Mouse (Mus musculus) small intestine, adult 2 months (tissue): Measurements from ENCODE around the gene Ralgps2. TPM values are rescaled to one million over a fixed set of nuclear protein-coding genes. Genes with fewer than 3 reads are reported as not detected.

Experiments used
- H3K27ac ChIP-seq: fragments of 200-500 bp; 2 replicates; pipeline ENCODE4 v1.5.1; 2012; ENCODE audit warnings: low read depth, low read length, control low read depth, inconsistent platforms; ENCODE audit not compliant: insufficient read depth
- H3K27me3 ChIP-seq: fragments of 200-500 bp; 2 replicates; pipeline ENCODE4 v1.6.1; 2012; ENCODE audit warnings: mild to moderate bottlenecking, moderate library complexity, low read length, inconsistent platforms; ENCODE audit not compliant: control insufficient read depth, insufficient read depth
- H3K36me3 ChIP-seq: fragments of 200-500 bp; 2 replicates; pipeline ENCODE4 v1.6.1; 2012; ENCODE audit warnings: mild to moderate bottlenecking, low read length, control low read depth, inconsistent platforms; ENCODE audit not compliant: control insufficient read depth, insufficient read depth
- H3K4me1 ChIP-seq: fragments of 200-500 bp; 2 replicates; pipeline ENCODE4 v1.6.1; 2012; ENCODE audit warnings: low read length, inconsistent platforms, mixed read lengths; ENCODE audit not compliant: control insufficient read depth, insufficient read depth, insufficient read length
- H3K4me3 ChIP-seq: fragments of 200-500 bp; 2 replicates; pipeline ENCODE4 v1.5.1; 2012; ENCODE audit warnings: low read depth, mild to moderate bottlenecking, control low read depth, inconsistent platforms, low read length, moderate library complexity
- CTCF ChIP-seq: fragments of 200-500 bp; IDR thresholded peaks from 2 replicates; pipeline ENCODE4 v1.5.1; 2012; ENCODE audit warnings: low read depth, mild to moderate bottlenecking, control low read depth, inconsistent platforms, low read length, moderate library complexity, mixed read lengths; ENCODE audit not compliant: insufficient replicate concordance, insufficient read length; ENCODE audit errors: extremely low read depth
- POLR2A ChIP-seq: fragments of 200-500 bp; IDR thresholded peaks from 2 replicates; pipeline ENCODE4 v1.6.1; 2012; ENCODE audit warnings: low read depth, mild to moderate bottlenecking, control low read depth, inconsistent platforms, low read length, moderate library complexity
- WGBS: fragments of 180-500 bp; shearing (Covaris S2); methylation state at CpG from one replicate; pipeline ENCODE4 v1.1.7; 2018; 5-methylcytosine and 5-hydroxymethylcytosine counted together
- polyA plus RNA-seq: library from polyadenylated mRNA; depleted of rRNA; stranded (reverse); fragments of >200 nt; gene quantifications from 2 replicates; pipeline ENCODE4 v1.2.3, GENCODE M21; 2012; rRNA removed

Ralgps2 gene
- polyA plus RNA-seq, 1 experiment: 21.6 TPM

DNA sequence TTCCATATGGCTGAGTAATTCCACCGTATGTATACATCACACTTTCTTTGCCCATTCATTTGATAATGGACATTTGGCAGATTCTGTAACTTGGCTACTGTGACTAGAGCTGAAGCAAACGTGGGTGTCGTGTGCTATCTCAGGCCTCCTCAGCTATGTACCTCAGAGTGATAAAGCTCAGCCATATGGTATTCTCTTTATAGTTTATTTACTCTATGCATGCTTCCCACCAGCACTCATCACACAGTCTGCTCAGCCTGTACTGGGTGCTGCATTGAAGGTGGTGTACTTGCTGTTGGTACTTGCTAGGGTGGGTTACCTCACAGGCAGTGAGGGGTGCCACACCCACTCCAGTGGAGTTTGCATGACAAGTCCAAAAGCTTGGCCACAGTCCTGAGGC lies 174.1 kb downstream of the Ralgps2 start:
- WGBS: 82% methylated on average over 3 of the region's 3 CpGs
- H3K27ac ChIP-seq: no peak overlapping the region
- H3K27me3 ChIP-seq: no peaks in the 10 kb centered on the region
- no peaks in the 10 kb centered on the region for H3K4me1 ChIP-seq
- no peak for TF ChIP-seq CTCF
- TF ChIP-seq POLR2A: no peak
- H3K4me3 ChIP-seq: no peak overlapping the region
- no peaks in the 10 kb centered on the region for H3K36me3 ChIP-seq

DNA sequence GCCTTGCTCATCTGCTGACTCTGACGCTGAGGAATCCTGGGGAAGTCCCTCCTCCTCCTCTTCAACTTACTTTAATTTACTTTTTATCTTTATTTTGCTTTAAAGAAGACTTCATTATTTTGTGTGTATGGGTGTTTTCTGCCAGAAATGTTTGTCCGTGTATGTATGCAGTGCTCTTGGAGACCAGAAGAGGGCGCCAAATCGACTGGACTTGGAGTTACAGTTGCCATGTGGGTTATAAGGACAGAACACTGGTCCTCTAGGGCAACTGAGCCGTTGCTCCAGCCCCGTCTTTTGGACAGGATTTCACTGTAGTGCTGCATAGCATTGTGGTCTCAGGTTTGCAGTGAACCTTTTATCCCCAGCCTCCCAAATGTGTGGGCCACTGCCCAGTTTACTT lies 174.8 kb downstream of the Ralgps2 start:
- Histone ChIP-seq H3K4me3 (no peak overlapping the region), H3K27ac (no peak overlapping the region), H3K36me3 (no peaks in the 10 kb centered on the region), H3K4me1 (no peaks in the 10 kb centered on the region), H3K27me3 (no peaks in the 10 kb centered on the region)
- WGBS: 77% methylated on average over 6 of the region's 6 CpGs
- TF ChIP-seq CTCF (no peak), POLR2A (no peak)

DNA sequence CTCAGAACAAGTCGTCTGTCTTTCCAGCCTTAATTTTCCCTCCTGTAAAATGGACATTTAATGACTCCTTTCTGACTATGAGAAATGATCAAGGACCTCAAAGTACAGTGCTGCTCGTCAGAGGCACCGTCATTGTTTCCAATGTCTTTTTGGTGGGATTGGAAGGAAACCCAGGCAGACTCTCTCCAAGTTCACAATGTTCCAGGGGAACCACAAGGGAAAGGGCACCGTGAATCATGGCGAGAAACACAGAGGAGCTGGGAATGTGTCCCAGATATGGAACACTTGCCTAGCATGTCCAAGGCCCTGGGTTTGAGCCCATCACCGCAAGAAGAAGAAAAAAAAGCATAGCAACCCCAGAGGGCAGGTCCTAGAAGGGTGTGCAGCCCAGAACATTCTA lies 176.1 kb downstream of the Ralgps2 start:
- no peak overlapping the region for H3K4me3 ChIP-seq
- H3K27ac ChIP-seq: no peak overlapping the region
- TF ChIP-seq POLR2A (no peak), CTCF (no peak)
- no peaks in the 10 kb centered on the region for H3K27me3 ChIP-seq
- 89% methylated on average over 6 of the region's 6 CpGs for WGBS
- H3K36me3 ChIP-seq: no peaks in the 10 kb centered on the region
- H3K4me1 ChIP-seq: no peaks in the 10 kb centered on the region

DNA sequence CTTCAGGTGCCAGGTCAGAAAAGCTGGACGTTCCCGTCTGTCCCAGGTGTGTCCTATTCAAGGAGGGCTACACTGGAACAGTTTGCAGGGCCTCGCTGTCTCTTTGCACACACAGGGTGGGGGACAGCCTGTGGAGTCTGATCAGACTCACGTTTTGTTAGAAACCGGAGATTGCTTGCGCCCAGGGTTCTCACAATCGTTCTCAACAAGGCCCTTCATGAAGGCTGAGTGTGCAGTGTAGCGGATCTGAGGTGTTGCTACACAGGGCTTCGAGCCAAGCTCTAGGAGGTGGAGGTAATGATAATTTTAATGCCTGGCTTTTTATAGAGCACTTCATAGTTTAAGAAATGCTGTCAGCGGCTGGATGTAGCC lies 178.0 kb downstream of the Ralgps2 start:
- H3K4me1 ChIP-seq: no peaks in the 10 kb centered on the region
- 79% methylated on average over 10 of the region's 10 CpGs for WGBS

DNA sequence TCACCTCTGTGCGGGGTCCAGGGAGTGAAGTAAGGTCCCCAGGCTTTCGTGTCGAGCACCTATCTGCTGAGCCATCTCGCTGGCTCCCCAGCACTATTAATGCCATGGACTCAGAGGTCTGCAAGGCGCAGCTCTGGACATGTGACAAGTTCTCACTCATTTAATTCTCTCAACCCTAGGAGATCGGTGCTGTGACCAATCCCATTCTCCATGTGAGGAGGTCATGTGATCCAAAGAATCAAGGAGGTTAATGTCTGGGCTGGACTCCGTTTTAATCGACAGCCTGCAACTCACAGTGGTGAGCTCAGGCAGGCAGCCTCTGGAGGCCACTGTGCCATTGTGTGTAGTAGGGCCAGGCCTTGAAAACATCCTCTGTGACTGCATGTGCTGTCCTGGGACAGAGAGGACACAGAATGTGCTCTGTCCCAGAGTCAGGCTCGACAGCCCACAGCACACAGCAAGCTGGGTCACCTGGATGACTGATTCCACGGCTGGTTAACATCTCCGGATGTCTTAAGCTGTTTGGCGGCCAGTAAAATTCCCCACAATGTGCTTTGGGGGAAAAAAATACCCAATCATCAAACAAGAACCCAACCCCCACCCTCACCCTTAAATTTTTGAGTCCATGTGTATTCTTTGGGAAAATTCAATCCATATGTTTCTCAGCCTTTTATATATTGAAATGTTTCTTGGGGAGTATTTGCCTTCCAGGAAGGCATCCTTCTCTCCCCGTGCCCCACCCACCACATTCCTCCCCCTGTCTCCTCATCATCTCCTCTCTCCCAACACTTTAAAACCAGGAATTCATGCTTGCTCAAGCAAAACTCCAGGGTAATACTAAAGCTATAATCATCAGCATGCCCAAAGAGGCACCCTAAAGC lies 178.6 kb downstream of the Ralgps2 start:
- 80% methylated on average over 13 of the region's 13 CpGs for WGBS
- no peak overlapping the region for H3K4me3 ChIP-seq
- H3K4me1 ChIP-seq: no peaks in the 10 kb centered on the region
- H3K27me3 ChIP-seq: no peaks in the 10 kb centered on the region
- TF ChIP-seq CTCF: no peak
- TF ChIP-seq POLR2A: no peak
- H3K27ac ChIP-seq: no peak overlapping the region
- no peaks in the 10 kb centered on the region for H3K36me3 ChIP-seq

More for the DNA sequence above, 178.0 kb downstream of the Ralgps2 start:
- H3K27me3 ChIP-seq: no peaks in the 10 kb centered on the region
- TF ChIP-seq CTCF (no peak), POLR2A (no peak)
- no peaks in the 10 kb centered on the region for H3K36me3 ChIP-seq
- H3K27ac ChIP-seq: no peak overlapping the region
- no peak overlapping the region for H3K4me3 ChIP-seq

DNA sequence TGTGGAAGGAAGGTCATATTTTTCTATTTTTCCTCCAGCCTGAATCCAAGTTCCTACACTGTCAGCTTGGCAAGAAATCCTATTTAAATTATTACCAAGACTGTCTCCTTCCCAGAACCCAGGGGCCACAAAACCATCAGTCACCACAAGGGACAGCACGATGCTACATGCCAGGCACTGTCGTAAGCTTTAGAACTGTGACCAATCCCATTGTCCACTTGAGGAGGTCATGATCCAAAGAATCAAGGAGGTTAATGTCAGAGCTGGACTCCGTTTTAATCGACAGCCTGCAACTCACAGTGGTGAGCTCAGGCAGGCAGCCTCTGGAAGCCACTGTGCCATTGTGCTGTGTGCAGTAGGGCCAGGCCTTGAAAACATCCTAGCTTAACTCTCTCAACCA lies 181.1 kb downstream of the Ralgps2 start:
- H3K4me1 ChIP-seq: no peaks in the 10 kb centered on the region
- no peak for TF ChIP-seq CTCF
- TF ChIP-seq POLR2A: no peak
- no peak overlapping the region for H3K27ac ChIP-seq
- no peaks in the 10 kb centered on the region for H3K36me3 ChIP-seq
- no peaks in the 10 kb centered on the region for H3K27me3 ChIP-seq
- H3K4me3 ChIP-seq: no peak overlapping the region
- WGBS: 87% methylated on average over 4 of the region's 4 CpGs

DNA sequence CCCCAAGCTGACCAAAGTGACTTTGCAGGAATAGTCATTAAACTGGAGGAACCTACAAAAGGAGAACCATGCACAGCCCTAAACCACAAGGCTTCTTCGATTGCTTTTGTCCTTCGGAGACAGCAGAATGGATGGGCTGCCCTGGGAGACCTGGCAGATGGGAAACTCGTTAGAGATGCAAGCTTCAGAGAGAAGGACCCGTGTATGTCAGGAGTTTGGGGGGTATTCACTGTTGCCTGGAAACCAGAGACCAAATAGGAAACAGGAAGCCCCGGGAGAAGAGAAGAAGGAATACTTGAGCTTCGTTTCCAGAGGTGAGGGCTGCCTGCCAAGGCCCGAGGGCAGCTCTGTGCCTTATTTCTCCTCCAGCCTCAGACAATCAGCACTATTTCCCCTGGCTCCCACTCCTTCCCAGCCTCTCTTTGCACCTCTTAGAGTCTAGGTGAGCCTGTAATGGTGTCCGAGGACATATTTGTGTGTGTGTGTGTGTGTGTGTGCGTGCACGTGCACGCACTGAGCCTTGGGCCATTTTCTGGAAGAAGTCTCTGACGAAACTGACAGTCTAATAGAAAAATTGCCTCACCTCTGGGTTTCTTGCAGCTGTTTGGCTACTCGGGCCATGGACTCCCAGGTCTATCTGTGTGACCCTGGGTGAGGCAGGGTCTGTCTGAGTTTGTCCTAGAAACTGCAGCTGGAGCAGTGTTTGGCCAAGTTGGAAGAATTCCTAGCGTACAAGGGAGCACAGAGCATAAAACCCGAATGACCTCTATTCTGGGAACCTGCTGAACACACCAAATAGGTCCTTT lies 184.6 kb downstream of the Ralgps2 start:
- H3K27ac ChIP-seq: no peak overlapping the region

More for the DNA sequence above, 184.6 kb downstream of the Ralgps2 start:
- TF ChIP-seq CTCF: no peak
- no peak for TF ChIP-seq POLR2A
- Histone ChIP-seq H3K4me3 (no peak overlapping the region), H3K36me3 (no peaks in the 10 kb centered on the region), H3K4me1 (peaks cover 3% of the 10 kb centered on the region; the same call in 1 of the 2 replicates), H3K27me3 (no peaks in the 10 kb centered on the region)
- WGBS: 62% methylated on average over 15 of the region's 15 CpGs

Other genes with a start within 250 kb of the Ralgps2 start
- 12.7 and 25.7 TPM in 2 replicates for gene Fam20b, start 220.5 kb downstream of the Ralgps2 start, polyA plus RNA-seq
- gene Angptl1, start 101.1 kb downstream of the Ralgps2 start, polyA plus RNA-seq: 1.0 and 3.0 TPM in 2 replicates
- gene Tex35, start 169.1 kb upstream of the Ralgps2 start, polyA plus RNA-seq: not detected in 2 replicates